25 mouse cellular contexts compared by ENCODE assay signal in the genomic region with DNA sequence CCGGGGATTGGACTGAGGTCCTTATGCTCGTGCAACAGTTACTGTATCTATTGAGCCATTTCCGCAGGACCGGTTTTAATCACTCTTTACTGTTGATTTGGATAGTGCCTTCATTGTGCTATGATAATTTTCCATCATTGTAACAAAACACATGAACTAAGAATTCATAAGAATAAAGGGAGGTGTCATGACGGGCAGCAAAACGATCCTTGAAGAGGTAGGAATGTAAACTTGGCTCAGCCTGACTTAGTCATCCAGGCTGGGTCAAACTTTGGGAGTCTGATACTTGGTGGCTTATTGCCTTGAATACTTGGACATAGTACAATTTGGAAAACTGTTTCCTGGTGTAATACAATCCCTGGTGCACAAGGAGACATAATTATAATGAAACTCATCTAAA. TPM values are rescaled to one million over a fixed set of nuclear protein-coding genes. Genes with fewer than 3 reads are reported as not detected.
DNase-seq lines count a peak whose midpoint lies in the region; ATAC-seq and TF ChIP-seq lines count a peak whose summit lies in the region.
"Had no signal": no experiment of that assay in that cellular context is flagged by ENCODE, and none has a peak within 500 bp of the region (broad histone marks: within the 10 kb centered on the region; RNA-seq: fewer than 3 reads in every experiment).

No protein-coding gene starts in this region.

- WGBS in liver, embryonic 13.5 days (ENCODE audit: insufficient replicate concordance) = 85% methylated on average over 6 of the region's 6 CpGs
- WGBS in liver, embryonic 12.5 days (ENCODE audit: insufficient replicate concordance) = 86% methylated on average over 6 of the region's 6 CpGs
- 40% methylated on average over 6 of the region's 6 CpGs for WGBS in stomach, postnatal 0 days

- H3K27ac ChIP-seq in liver, embryonic 13.5 days = 0 out of 2 replicates have a peak overlapping the region, but pooled peaks have one; percentile 57
- H3K27ac ChIP-seq in liver, embryonic 12.5 days = no peak overlapping the region
- H3K27ac ChIP-seq in stomach, postnatal 0 days (replicated peaks) = peak overlapping the region; percentile 69; the same call in 1 of the 2 replicates
- H3K27ac ChIP-seq: forebrain, embryonic 12.5 days; forebrain, embryonic 15.5 days; heart, embryonic 15.5 days; hindbrain, embryonic 14.5 days; hindbrain, postnatal 0 days had no signal

- H3K4me2 ChIP-seq in liver, embryonic 13.5 days = no peak overlapping the region
- H3K4me2 ChIP-seq in liver, embryonic 12.5 days = no peak overlapping the region
- H3K4me2 ChIP-seq in stomach, postnatal 0 days (replicated peaks; ENCODE audit: low read depth) = no peak overlapping the region
- H3K4me2 ChIP-seq: forebrain, embryonic 12.5 days; forebrain, embryonic 15.5 days; heart, embryonic 12.5 days; heart, embryonic 15.5 days; hindbrain, embryonic 14.5 days had no signal

- peaks cover 34% of the 10 kb centered on the region for H3K36me3 ChIP-seq in liver, embryonic 13.5 days
- peaks cover 31% of the 10 kb centered on the region for H3K36me3 ChIP-seq in liver, embryonic 12.5 days
- peaks cover 4% of the 10 kb centered on the region; the same call in 1 of the 2 replicates for H3K36me3 ChIP-seq in stomach, postnatal 0 days (ENCODE audit: control insufficient read depth, insufficient read depth, low read length)

- no peaks in the 10 kb centered on the region for H3K27me3 ChIP-seq in liver, embryonic 13.5 days
- H3K27me3 ChIP-seq in liver, embryonic 12.5 days (replicated peaks) = no peaks in the 10 kb centered on the region
- H3K27me3 ChIP-seq in stomach, postnatal 0 days (ENCODE audit: control insufficient read depth, insufficient read depth, low read length) = no peaks in the 10 kb centered on the region
- H3K27me3 ChIP-seq: forebrain, embryonic 12.5 days; forebrain, embryonic 15.5 days; heart, embryonic 12.5 days; heart, embryonic 15.5 days had no signal

- ATAC-seq in liver, embryonic 13.5 days (ENCODE audit: low read depth) = no peak
- no peak for ATAC-seq in liver, embryonic 12.5 days
- no peak for ATAC-seq in stomach, postnatal 0 days (ENCODE audit: low FRiP score, low TSS enrichment)
- ATAC-seq: forebrain, embryonic 15.5 days; hindbrain, postnatal 0 days; inflammation-experienced regulatory T-cells, adult 6 months; intestine, embryonic 16.5 days had no signal

- H3K9ac ChIP-seq in liver, embryonic 13.5 days = no peak overlapping the region
- no peak overlapping the region for H3K9ac ChIP-seq in liver, embryonic 12.5 days
- H3K9ac ChIP-seq in stomach, postnatal 0 days (ENCODE audit: low read length) = no peak overlapping the region
- H3K9ac ChIP-seq: forebrain, embryonic 12.5 days; forebrain, embryonic 15.5 days; heart, embryonic 12.5 days; heart, embryonic 15.5 days; hindbrain, embryonic 14.5 days had no signal

- no peak for TF ChIP-seq EP300 in stomach, postnatal 0 days (optimal IDR thresholded peaks at IDR 0.05)

- DNase-seq in liver, embryonic 13.5 days = no peak
- DNase-seq in NIH3T3 (ENCODE audit: low read depth) = peak; percentile 67
- peak; percentile 46 for DNase-seq in fibroblast of lung, adult 2 months (ENCODE audit: low read depth)
- DNase-seq in stomach, postnatal 0 days (ENCODE audit: low spot score) = no peak
- DNase-seq in retina, embryonic 14.5 days (ENCODE audit: low spot score) = no peak
- no peak for DNase-seq in ovary, adult 18-20 months (ENCODE audit: low spot score)
- no peak for DNase-seq in heart, adult 9 months (ENCODE audit: low spot score in 2 of 2)
- DNase-seq: adrenal gland, adult 8-10 months; adrenal gland, postnatal 25 days; cerebellum, adult 11-12 months; cerebellum, adult 9-10 months; cerebellum, postnatal 14 days; gastrocnemius, postnatal 10 days; heart, adult 11 months; heart, postnatal 10 days; heart, postnatal 4 days had no signal

- TF ChIP-seq CTCF in stomach, postnatal 0 days (IDR thresholded peaks at IDR 0.05; ENCODE audit: low read depth) = no peak

- H3K9me3 ChIP-seq in liver, embryonic 13.5 days (replicated peaks) = no peaks in the 10 kb centered on the region
- no peaks in the 10 kb centered on the region for H3K9me3 ChIP-seq in liver, embryonic 12.5 days (replicated peaks)
- no peaks in the 10 kb centered on the region for H3K9me3 ChIP-seq in stomach, postnatal 0 days (ENCODE audit: control insufficient read depth, low read length)
- H3K9me3 ChIP-seq: forebrain, embryonic 12.5 days; forebrain, embryonic 15.5 days; heart, embryonic 12.5 days; heart, embryonic 15.5 days had no signal

- peaks cover 61% of the 10 kb centered on the region for H3K4me1 ChIP-seq in liver, embryonic 13.5 days (replicated peaks)
- peaks cover 52% of the 10 kb centered on the region for H3K4me1 ChIP-seq in liver, embryonic 12.5 days
- peaks cover 7% of the 10 kb centered on the region for H3K4me1 ChIP-seq in stomach, postnatal 0 days (replicated peaks; ENCODE audit: control insufficient read depth, insufficient read depth)

- H3K4me3 ChIP-seq in liver, embryonic 13.5 days (replicated peaks) = no peak overlapping the region
- no peak overlapping the region for H3K4me3 ChIP-seq in liver, embryonic 12.5 days
- no peak overlapping the region for H3K4me3 ChIP-seq in stomach, postnatal 0 days (ENCODE audit: low read depth, low read length)
- H3K4me3 ChIP-seq: forebrain, embryonic 12.5 days; forebrain, embryonic 15.5 days; heart, embryonic 12.5 days; heart, embryonic 15.5 days had no signal

RNA-seq across cellular contexts. Expression of a gene that starts 13.7 kb away (rescaled TPM):
- polyA plus RNA-seq in liver, embryonic 13.5 days (2015; fragmentation: Nextera tagmentation; extraction: Ambion mirVana) = 26.0 and 30.7 TPM in 2 replicates
- polyA plus RNA-seq in liver, embryonic 12.5 days (2016; fragmentation: Nextera tagmentation; extraction: Ambion mirVana) = 31.9 and 34.5 TPM in 2 replicates
- polyA plus RNA-seq in stomach, postnatal 0 days (2015; fragmentation: Nextera tagmentation; extraction: Ambion mirVana) = 33.0 and 33.6 TPM in 2 replicates

RNA-seq across cellular contexts. Expression of a gene that starts 31.6 kb away (rescaled TPM):
- 30.7 and 34.4 TPM in 2 replicates for polyA plus RNA-seq in liver, embryonic 13.5 days (2015; fragmentation: Nextera tagmentation; extraction: Ambion mirVana)
- polyA plus RNA-seq in liver, embryonic 12.5 days (2016; fragmentation: Nextera tagmentation; extraction: Ambion mirVana) = 45.4 and 46.4 TPM in 2 replicates
- polyA plus RNA-seq in stomach, postnatal 0 days (2015; fragmentation: Nextera tagmentation; extraction: Ambion mirVana) = 33.2 and 34.4 TPM in 2 replicates

RNA-seq across cellular contexts. Expression of a gene that starts 40.7 kb away (rescaled TPM):
- polyA plus RNA-seq in liver, embryonic 13.5 days (2015; fragmentation: Nextera tagmentation; extraction: Ambion mirVana) = 5.5 and 7.1 TPM in 2 replicates
- 7.8 and 8.0 TPM in 2 replicates for polyA plus RNA-seq in liver, embryonic 12.5 days (2016; fragmentation: Nextera tagmentation; extraction: Ambion mirVana)
- 2.3 and 2.4 TPM in 2 replicates for polyA plus RNA-seq in stomach, postnatal 0 days (2015; fragmentation: Nextera tagmentation; extraction: Ambion mirVana)

Comparison
In these comparisons a context has a peak if more than half of its experiments do, and no peak if none do; other contexts are left out.
1. DNase-seq: peak in NIH3T3 (single experiment) and fibroblast of lung, adult 2 months (single experiment); none in liver, embryonic 13.5 days (single experiment), stomach, postnatal 0 days (single experiment), retina, embryonic 14.5 days (single experiment), ovary, adult 18-20 months (single experiment) and heart, adult 9 months (0 of 2).